Mouse (Mus musculus): Measurements from ENCODE around the gene Emp2. TPM values are rescaled to one million over a fixed set of nuclear protein-coding genes. Genes with fewer than 3 reads are reported as not detected.

Gene Emp2
- polyA plus RNA-seq (2014; fragmentation: Nextera tagmentation; extraction: Ambion mirVana): 3.1 and 3.3 TPM in 2 replicates

GRCm38 (mm10) chr16:10313646-10314088, at the start of gene Emp2:
Gene Emp2, minus strand, starts transcription at chr16:10313968.
- ATAC-seq (replicated peaks; ENCODE audit: low FRiP score) (peak; percentile 79), DNase-seq (ENCODE audit: low spot score) (peak; percentile 68)
- Histone ChIP-seq H3K9me3 (ENCODE audit: control insufficient read depth, low read length) (no peaks in the 10 kb centered on the region), H3K36me3 (ENCODE audit: control insufficient read depth, insufficient read depth, low read length) (no peaks in the 10 kb centered on the region), H3K27ac (ENCODE audit: low read depth, low read length) (no peak within 1 kb of the TSS), H3K9ac (ENCODE audit: low read length) (peak within 1 kb of the TSS; percentile 55), H3K4me2 (ENCODE audit: low read depth, low read length, severe bottlenecking) (peak within 1 kb of the TSS; percentile 86), H3K4me3 (ENCODE audit: low read depth, low read length) (peak within 1 kb of the TSS; percentile 44), H3K27me3 (ENCODE audit: control insufficient read depth, insufficient read depth, low read length) (peaks cover 4% of the 10 kb centered on the region), H3K4me1 (replicated peaks; ENCODE audit: control insufficient read depth, insufficient read depth, low read length) (peaks cover 5% of the 10 kb centered on the region; the same call in 1 of the 2 replicates)
- WGBS: 0% methylated on average over 33 of the region's 40 CpGs

- Histone ChIP-seq H3K27ac (ENCODE audit: low read depth, low read length) (no peak overlapping the region), H3K36me3 (ENCODE audit: control insufficient read depth, insufficient read depth, low read length) (no peaks in the 10 kb centered on the region), H3K4me2 (ENCODE audit: low read depth, low read length, severe bottlenecking) (no peak overlapping the region), H3K9ac (ENCODE audit: low read length) (no peak overlapping the region), H3K9me3 (ENCODE audit: control insufficient read depth, low read length) (no peaks in the 10 kb centered on the region), H3K4me3 (ENCODE audit: low read depth, low read length) (no peak overlapping the region), H3K27me3 (ENCODE audit: control insufficient read depth, insufficient read depth, low read length) (no peaks in the 10 kb centered on the region), H3K4me1 (replicated peaks; ENCODE audit: control insufficient read depth, insufficient read depth, low read length) (no peaks in the 10 kb centered on the region)
- DNase-seq (ENCODE audit: low spot score) (no peak), ATAC-seq (replicated peaks; ENCODE audit: low FRiP score) (no peak)
- 75% methylated on average over 1 of the region's 1 CpGs for WGBS
Observed at GRCm38 (mm10) chr16:10363061-10363460, 49.3 kb upstream of the Emp2 start.

- 85% methylated on average over 6 of the region's 6 CpGs for WGBS
- Histone ChIP-seq H3K36me3 (ENCODE audit: control insufficient read depth, insufficient read depth, low read length) (no peaks in the 10 kb centered on the region), H3K9me3 (ENCODE audit: control insufficient read depth, low read length) (no peaks in the 10 kb centered on the region), H3K4me3 (ENCODE audit: low read depth, low read length) (no peak overlapping the region), H3K27ac (ENCODE audit: low read depth, low read length) (no peak overlapping the region), H3K4me1 (replicated peaks; ENCODE audit: control insufficient read depth, insufficient read depth, low read length) (no peaks in the 10 kb centered on the region), H3K27me3 (ENCODE audit: control insufficient read depth, insufficient read depth, low read length) (no peaks in the 10 kb centered on the region), H3K4me2 (ENCODE audit: low read depth, low read length, severe bottlenecking) (no peak overlapping the region), H3K9ac (ENCODE audit: low read length) (no peak overlapping the region)
- DNase-seq (ENCODE audit: low spot score): no peak
- no peak for ATAC-seq (replicated peaks; ENCODE audit: low FRiP score)
Observed at GRCm38 (mm10) chr16:10359241-10359640, 45.5 kb upstream of the Emp2 start.

- no peaks in the 10 kb centered on the region for H3K4me1 ChIP-seq (replicated peaks; ENCODE audit: control insufficient read depth, insufficient read depth, low read length)
- H3K36me3 ChIP-seq (ENCODE audit: control insufficient read depth, insufficient read depth, low read length): no peaks in the 10 kb centered on the region
- DNase-seq (ENCODE audit: low spot score) (peak; percentile 86), ATAC-seq (replicated peaks; ENCODE audit: low FRiP score) (peak; percentile 92)
- 16% methylated on average over 30 of the region's 30 CpGs for WGBS
- H3K27me3 ChIP-seq (ENCODE audit: control insufficient read depth, insufficient read depth, low read length): no peaks in the 10 kb centered on the region
- H3K9ac ChIP-seq (ENCODE audit: low read length): no peak overlapping the region
- no peak overlapping the region for H3K27ac ChIP-seq (ENCODE audit: low read depth, low read length)
- H3K4me3 ChIP-seq (ENCODE audit: low read depth, low read length): peak overlapping the region; percentile 8
- peak overlapping the region; percentile 37 for H3K4me2 ChIP-seq (ENCODE audit: low read depth, low read length, severe bottlenecking)
- H3K9me3 ChIP-seq (ENCODE audit: control insufficient read depth, low read length): no peaks in the 10 kb centered on the region
Observed at GRCm38 (mm10) chr16:10358010-10358934, 44.5 kb upstream of the Emp2 start.

GRCm38 (mm10) chr16:10355004-10355403, 41.2 kb upstream of the Emp2 start:
- Histone ChIP-seq H3K4me3 (ENCODE audit: low read depth, low read length) (no peak overlapping the region), H3K4me2 (ENCODE audit: low read depth, low read length, severe bottlenecking) (no peak overlapping the region), H3K27me3 (ENCODE audit: control insufficient read depth, insufficient read depth, low read length) (no peaks in the 10 kb centered on the region), H3K9ac (ENCODE audit: low read length) (no peak overlapping the region), H3K36me3 (ENCODE audit: control insufficient read depth, insufficient read depth, low read length) (no peaks in the 10 kb centered on the region), H3K27ac (ENCODE audit: low read depth, low read length) (no peak overlapping the region), H3K9me3 (ENCODE audit: control insufficient read depth, low read length) (no peaks in the 10 kb centered on the region), H3K4me1 (replicated peaks; ENCODE audit: control insufficient read depth, insufficient read depth, low read length) (no peaks in the 10 kb centered on the region)
- DNase-seq (ENCODE audit: low spot score) (no peak), ATAC-seq (replicated peaks; ENCODE audit: low FRiP score) (no peak)

GRCm38 (mm10) chr16:10351050-10351636, 37.4 kb upstream of the Emp2 start:
- H3K36me3 ChIP-seq (ENCODE audit: control insufficient read depth, insufficient read depth, low read length): no peaks in the 10 kb centered on the region
- ATAC-seq (replicated peaks; ENCODE audit: low FRiP score) (no peak), DNase-seq (ENCODE audit: low spot score) (no peak)
- H3K9me3 ChIP-seq (ENCODE audit: control insufficient read depth, low read length): no peaks in the 10 kb centered on the region
- no peak overlapping the region for H3K27ac ChIP-seq (ENCODE audit: low read depth, low read length)
- no peak overlapping the region for H3K4me3 ChIP-seq (ENCODE audit: low read depth, low read length)
- H3K27me3 ChIP-seq (ENCODE audit: control insufficient read depth, insufficient read depth, low read length): no peaks in the 10 kb centered on the region
- WGBS: 72% methylated on average over 9 of the region's 9 CpGs
- H3K9ac ChIP-seq (ENCODE audit: low read length): no peak overlapping the region
- H3K4me1 ChIP-seq (replicated peaks; ENCODE audit: control insufficient read depth, insufficient read depth, low read length): no peaks in the 10 kb centered on the region
- H3K4me2 ChIP-seq (ENCODE audit: low read depth, low read length, severe bottlenecking): no peak overlapping the region

GRCm38 (mm10) chr16:10349876-10350275, 36.1 kb upstream of the Emp2 start:
- ATAC-seq (replicated peaks; ENCODE audit: low FRiP score): no peak

GRCm38 (mm10) chr16:10349436-10349835, 35.7 kb upstream of the Emp2 start:
- no peak overlapping the region for H3K4me3 ChIP-seq (ENCODE audit: low read depth, low read length)
- H3K27me3 ChIP-seq (ENCODE audit: control insufficient read depth, insufficient read depth, low read length): no peaks in the 10 kb centered on the region
- H3K27ac ChIP-seq (ENCODE audit: low read depth, low read length): no peak overlapping the region
- no peak overlapping the region for H3K9ac ChIP-seq (ENCODE audit: low read length)
- ATAC-seq (replicated peaks; ENCODE audit: low FRiP score) (no peak), DNase-seq (ENCODE audit: low spot score) (no peak)
- H3K4me2 ChIP-seq (ENCODE audit: low read depth, low read length, severe bottlenecking): no peak overlapping the region
- WGBS: 70% methylated on average over 5 of the region's 5 CpGs
- no peaks in the 10 kb centered on the region; the same call in 1 of the 2 replicates for H3K4me1 ChIP-seq (replicated peaks; ENCODE audit: control insufficient read depth, insufficient read depth, low read length)
- no peaks in the 10 kb centered on the region for H3K36me3 ChIP-seq (ENCODE audit: control insufficient read depth, insufficient read depth, low read length)
- H3K9me3 ChIP-seq (ENCODE audit: control insufficient read depth, low read length): no peaks in the 10 kb centered on the region

More at GRCm38 (mm10) chr16:10349876-10350275, 36.1 kb upstream of the Emp2 start:
- no peak overlapping the region for H3K4me2 ChIP-seq (ENCODE audit: low read depth, low read length, severe bottlenecking)
- no peak overlapping the region for H3K4me3 ChIP-seq (ENCODE audit: low read depth, low read length)
- H3K9ac ChIP-seq (ENCODE audit: low read length): no peak overlapping the region
- H3K36me3 ChIP-seq (ENCODE audit: control insufficient read depth, insufficient read depth, low read length): no peaks in the 10 kb centered on the region
- no peak overlapping the region for H3K27ac ChIP-seq (ENCODE audit: low read depth, low read length)
- no peaks in the 10 kb centered on the region; the same call in 1 of the 2 replicates for H3K4me1 ChIP-seq (replicated peaks; ENCODE audit: control insufficient read depth, insufficient read depth, low read length)
- no peaks in the 10 kb centered on the region for H3K27me3 ChIP-seq (ENCODE audit: control insufficient read depth, insufficient read depth, low read length)
- 88% methylated on average over 10 of the region's 10 CpGs for WGBS
- no peaks in the 10 kb centered on the region for H3K9me3 ChIP-seq (ENCODE audit: control insufficient read depth, low read length)
- no peak for DNase-seq (ENCODE audit: low spot score)

Data from forebrain, embryonic 11.5 days (tissue).